Mouse (Mus musculus): Measurements from ENCODE around the gene Cwf19l1. TPM values are rescaled to one million over a fixed set of nuclear protein-coding genes. Genes with fewer than 3 reads are reported as not detected.
A peak's percentile ranks its signal among the peaks of the same experiment; 100 is the strongest.

The Cwf19l1 gene
- polyA plus RNA-seq, 1 experiment from 2014 or later: 13.8 TPM

- Histone ChIP-seq H3K4me3 (ENCODE audit: inconsistent target) (no peak overlapping the region), H3K36me3 (ENCODE audit: inconsistent target) (peaks cover 33% of the 10 kb centered on the region), H3K79me2 (ENCODE audit: inconsistent target) (peaks cover 85% of the 10 kb centered on the region), H3K27ac (no peak overlapping the region)
- 96% methylated on average over 3 of the region's 3 CpGs for WGBS (ENCODE audit: missing documents)
These were observed 32.7 kb downstream of the Cwf19l1 start for GRCm38 (mm10) chr19:44103001-44103400.

GRCm38 (mm10) chr19:44100840-44101239 lies 34.8 kb downstream of the Cwf19l1 start:
- peaks cover 72% of the 10 kb centered on the region for H3K79me2 ChIP-seq (ENCODE audit: inconsistent target)
- H3K36me3 ChIP-seq (ENCODE audit: inconsistent target): peaks cover 54% of the 10 kb centered on the region
- no peak overlapping the region for H3K4me3 ChIP-seq (ENCODE audit: inconsistent target)
- no peak overlapping the region for H3K27ac ChIP-seq

- Histone ChIP-seq H3K36me3 (ENCODE audit: inconsistent target) (peaks cover 78% of the 10 kb centered on the region), H3K27ac (no peak overlapping the region), H3K79me2 (ENCODE audit: inconsistent target) (no peaks in the 10 kb centered on the region), H3K4me3 (ENCODE audit: inconsistent target) (no peak overlapping the region)
- 95% methylated on average over 3 of the region's 3 CpGs for WGBS (ENCODE audit: missing documents)
These were observed 49.4 kb downstream of the Cwf19l1 start for GRCm38 (mm10) chr19:44086278-44086677.

- H3K27ac ChIP-seq: no peak overlapping the region
- peaks cover 85% of the 10 kb centered on the region for H3K36me3 ChIP-seq (ENCODE audit: inconsistent target)
- no peak overlapping the region for H3K4me3 ChIP-seq (ENCODE audit: inconsistent target)
- H3K79me2 ChIP-seq (ENCODE audit: inconsistent target): no peaks in the 10 kb centered on the region
- WGBS (ENCODE audit: missing documents): 94% methylated on average over 2 of the region's 2 CpGs
These were observed 54.8 kb downstream of the Cwf19l1 start for GRCm38 (mm10) chr19:44080920-44081319.

- H3K36me3 ChIP-seq (ENCODE audit: inconsistent target): peaks cover 85% of the 10 kb centered on the region
- no peak overlapping the region for H3K27ac ChIP-seq
- 94% methylated on average over 2 of the region's 2 CpGs for WGBS (ENCODE audit: missing documents)
- no peaks in the 10 kb centered on the region for H3K79me2 ChIP-seq (ENCODE audit: inconsistent target)
- no peak overlapping the region for H3K4me3 ChIP-seq (ENCODE audit: inconsistent target)
These were observed 55.7 kb downstream of the Cwf19l1 start for GRCm38 (mm10) chr19:44080023-44080422.

GRCm38 (mm10) chr19:44077024-44077423 lies 58.7 kb downstream of the Cwf19l1 start:
- Histone ChIP-seq H3K36me3 (ENCODE audit: inconsistent target) (peaks cover 71% of the 10 kb centered on the region), H3K27ac (no peak overlapping the region), H3K79me2 (ENCODE audit: inconsistent target) (no peaks in the 10 kb centered on the region)

GRCm38 (mm10) chr19:44076457-44076856 lies 59.2 kb downstream of the Cwf19l1 start:
- H3K79me2 ChIP-seq (ENCODE audit: inconsistent target): no peaks in the 10 kb centered on the region
- 94% methylated on average over 9 of the region's 9 CpGs for WGBS (ENCODE audit: missing documents)
- peaks cover 67% of the 10 kb centered on the region for H3K36me3 ChIP-seq (ENCODE audit: inconsistent target)
- no peak overlapping the region for H3K4me3 ChIP-seq (ENCODE audit: inconsistent target)
- H3K27ac ChIP-seq: no peak overlapping the region

More at GRCm38 (mm10) chr19:44077024-44077423, 58.7 kb downstream of the Cwf19l1 start:
- no peak overlapping the region for H3K4me3 ChIP-seq (ENCODE audit: inconsistent target)
- 92% methylated on average over 4 of the region's 4 CpGs for WGBS (ENCODE audit: missing documents)

- Histone ChIP-seq H3K4me3 (ENCODE audit: inconsistent target) (no peak overlapping the region), H3K27ac (no peak overlapping the region), H3K36me3 (ENCODE audit: inconsistent target) (peaks cover 55% of the 10 kb centered on the region), H3K79me2 (ENCODE audit: inconsistent target) (no peaks in the 10 kb centered on the region)
- 89% methylated on average over 11 of the region's 11 CpGs for WGBS (ENCODE audit: missing documents)
These were observed 60.7 kb downstream of the Cwf19l1 start for GRCm38 (mm10) chr19:44074986-44075385.

- Histone ChIP-seq H3K4me3 (ENCODE audit: inconsistent target) (no peak overlapping the region), H3K79me2 (ENCODE audit: inconsistent target) (peaks cover 28% of the 10 kb centered on the region), H3K36me3 (ENCODE audit: inconsistent target) (peaks cover 22% of the 10 kb centered on the region; the same call in 1 of the 2 replicates), H3K27ac (no peak overlapping the region)
- 95% methylated on average over 5 of the region's 5 CpGs for WGBS (ENCODE audit: missing documents)
These were observed 64.5 kb downstream of the Cwf19l1 start for GRCm38 (mm10) chr19:44071166-44071565.

- Histone ChIP-seq H3K27ac (no peak overlapping the region), H3K79me2 (ENCODE audit: inconsistent target) (peaks cover 41% of the 10 kb centered on the region), H3K4me3 (ENCODE audit: inconsistent target) (peak overlapping the region; percentile 4; the same call in 1 of the 2 replicates), H3K36me3 (ENCODE audit: inconsistent target) (peaks cover 14% of the 10 kb centered on the region; the same call in 1 of the 2 replicates)
- WGBS (ENCODE audit: missing documents): 8% methylated on average over 4 of the region's 4 CpGs
These were observed 65.8 kb downstream of the Cwf19l1 start for GRCm38 (mm10) chr19:44069914-44070232.

- H3K36me3 ChIP-seq (ENCODE audit: inconsistent target): peaks cover 16% of the 10 kb centered on the region; the same call in 1 of the 2 replicates
- H3K4me3 ChIP-seq (ENCODE audit: inconsistent target): peak within 1 kb of the TSS; percentile 87
- 1% methylated on average over 66 of the region's 75 CpGs for WGBS (ENCODE audit: missing documents)
- peaks cover 46% of the 10 kb centered on the region for H3K79me2 ChIP-seq (ENCODE audit: inconsistent target)
- peak within 1 kb of the TSS; percentile 73 for H3K27ac ChIP-seq
These were observed 66.4 kb downstream of the Cwf19l1 start, which contains the start of gene Erlin1 for GRCm38 (mm10) chr19:44069121-44069913. Gene Erlin1 (minus strand): TSS chr19:44069785.

GRCm38 (mm10) chr19:44068232-44068631 lies 67.4 kb downstream of the Cwf19l1 start:
- H3K27ac ChIP-seq: no peak overlapping the region
- H3K79me2 ChIP-seq (ENCODE audit: inconsistent target): peaks cover 48% of the 10 kb centered on the region
- peaks cover 17% of the 10 kb centered on the region; the same call in 1 of the 2 replicates for H3K36me3 ChIP-seq (ENCODE audit: inconsistent target)
- peak overlapping the region; percentile 87 for H3K4me3 ChIP-seq (ENCODE audit: inconsistent target)
- 51% methylated on average over 4 of the region's 4 CpGs for whole genome bisulfite sequencing (ENCODE audit: missing documents)

- no peak overlapping the region for H3K27ac ChIP-seq
- peaks cover 14% of the 10 kb centered on the region; the same call in 1 of the 2 replicates for H3K36me3 ChIP-seq (ENCODE audit: inconsistent target)
- no peak overlapping the region for H3K4me3 ChIP-seq (ENCODE audit: inconsistent target)
- H3K79me2 ChIP-seq (ENCODE audit: inconsistent target): peaks cover 48% of the 10 kb centered on the region
- 38% methylated on average over 9 of the region's 9 CpGs for WGBS (ENCODE audit: missing documents)
These were observed 68.2 kb downstream of the Cwf19l1 start for GRCm38 (mm10) chr19:44067323-44068049.

GRCm38 (mm10) chr19:44064734-44065133 lies 70.9 kb downstream of the Cwf19l1 start:
- Histone ChIP-seq H3K4me3 (ENCODE audit: inconsistent target) (no peak overlapping the region), H3K27ac (no peak overlapping the region), H3K36me3 (ENCODE audit: inconsistent target) (peaks cover 37% of the 10 kb centered on the region), H3K79me2 (ENCODE audit: inconsistent target) (peaks cover 48% of the 10 kb centered on the region)
- 95% methylated on average over 2 of the region's 2 CpGs for WGBS (ENCODE audit: missing documents)

- peaks cover 45% of the 10 kb centered on the region for H3K79me2 ChIP-seq (ENCODE audit: inconsistent target)
- H3K4me3 ChIP-seq (ENCODE audit: inconsistent target): no peak overlapping the region
- H3K36me3 ChIP-seq (ENCODE audit: inconsistent target): peaks cover 44% of the 10 kb centered on the region
- H3K27ac ChIP-seq: no peak overlapping the region
- WGBS (ENCODE audit: missing documents): 92% methylated on average over 7 of the region's 7 CpGs
These were observed 71.9 kb downstream of the Cwf19l1 start for GRCm38 (mm10) chr19:44063773-44064172.
